8 mouse cellular contexts compared by ENCODE assay signal in genomic region chr3:83797828-83798227, GRCm38 (mm10). TPM values are rescaled to one million over a fixed set of nuclear protein-coding genes. Genes with fewer than 3 reads are reported as not detected.
DNase-seq lines count a peak whose midpoint lies in the region; ATAC-seq and TF ChIP-seq lines count a peak whose summit lies in the region.

No protein-coding gene starts in this region.

- intact Hi-C loops in gastrocnemius, postnatal 36 days (cut with DNase I), result loop anchor here (2.0 kb wide), 1 partner anchor 99 kb away; no protein-coding TSS in a partner anchor

- no peak overlapping the region for H3ac ChIP-seq in myocyte (ENCODE audit: control insufficient read depth, insufficient read length)

- no peak for ATAC-seq in midbrain, embryonic 15.5 days (replicated peaks)
- ATAC-seq in intestine, embryonic 15.5 days, result peak; percentile 81
- peak; percentile 68 for ATAC-seq in limb, embryonic 14.5 days (ENCODE audit: low FRiP score, low read depth)
- ATAC-seq in stomach, postnatal 0 days (ENCODE audit: low FRiP score, low TSS enrichment), result peak; percentile 86

- no peaks in the 10 kb centered on the region; the same call in 1 of the 2 replicates for H3K9me3 ChIP-seq in midbrain, embryonic 10.5 days (replicated peaks)
- no peaks in the 10 kb centered on the region for H3K9me3 ChIP-seq in midbrain, embryonic 15.5 days
- no peaks in the 10 kb centered on the region for H3K9me3 ChIP-seq in intestine, embryonic 15.5 days
- no peaks in the 10 kb centered on the region for H3K9me3 ChIP-seq in limb, embryonic 14.5 days (ENCODE audit: control insufficient read depth, low read length)
- no peaks in the 10 kb centered on the region for H3K9me3 ChIP-seq in stomach, postnatal 0 days (ENCODE audit: control insufficient read depth, low read length)

- no peak overlapping the region for H3K27ac ChIP-seq in midbrain, embryonic 10.5 days (replicated peaks)
- no peak overlapping the region for H3K27ac ChIP-seq in midbrain, embryonic 15.5 days
- no peak overlapping the region for H3K27ac ChIP-seq in intestine, embryonic 15.5 days
- H3K27ac ChIP-seq in limb, embryonic 14.5 days (replicated peaks; ENCODE audit: low read depth, low read length), result no peak overlapping the region
- H3K27ac ChIP-seq in stomach, postnatal 0 days (replicated peaks), result no peak overlapping the region

- H3K27me3 ChIP-seq in midbrain, embryonic 10.5 days (ENCODE audit: low read depth, poor library complexity, severe bottlenecking), result no peaks in the 10 kb centered on the region; the same call in 1 of the 2 replicates
- H3K27me3 ChIP-seq in midbrain, embryonic 15.5 days (replicated peaks), result no peaks in the 10 kb centered on the region; the same call in 1 of the 2 replicates
- no peaks in the 10 kb centered on the region for H3K27me3 ChIP-seq in intestine, embryonic 15.5 days (replicated peaks)
- H3K27me3 ChIP-seq in limb, embryonic 14.5 days (ENCODE audit: control insufficient read depth, insufficient read depth, low read length), result no peaks in the 10 kb centered on the region
- H3K27me3 ChIP-seq in myocyte (ENCODE audit: control insufficient read depth, insufficient read depth, insufficient read length), result no peaks in the 10 kb centered on the region
- no peaks in the 10 kb centered on the region for H3K27me3 ChIP-seq in stomach, postnatal 0 days (ENCODE audit: control insufficient read depth, insufficient read depth, low read length)

- H3K4me3 ChIP-seq in midbrain, embryonic 10.5 days, result no peak overlapping the region
- H3K4me3 ChIP-seq in midbrain, embryonic 15.5 days, result no peak overlapping the region
- H3K4me3 ChIP-seq in intestine, embryonic 15.5 days (replicated peaks), result no peak overlapping the region
- no peak overlapping the region for H3K4me3 ChIP-seq in limb, embryonic 14.5 days (replicated peaks; ENCODE audit: low read length)
- H3K4me3 ChIP-seq in myocyte, result no peak overlapping the region
- no peak overlapping the region for H3K4me3 ChIP-seq in stomach, postnatal 0 days (ENCODE audit: low read depth, low read length)

- no peak for TF ChIP-seq EP300 in stomach, postnatal 0 days (optimal IDR thresholded peaks at IDR 0.05)

- no peaks in the 10 kb centered on the region for H3K79me2 ChIP-seq in myocyte (ENCODE audit: control insufficient read depth, insufficient read depth)

- no peaks in the 10 kb centered on the region for H3K36me3 ChIP-seq in midbrain, embryonic 10.5 days
- no peaks in the 10 kb centered on the region for H3K36me3 ChIP-seq in midbrain, embryonic 15.5 days (replicated peaks)
- H3K36me3 ChIP-seq in intestine, embryonic 15.5 days, result no peaks in the 10 kb centered on the region
- no peaks in the 10 kb centered on the region for H3K36me3 ChIP-seq in limb, embryonic 14.5 days (ENCODE audit: control insufficient read depth, insufficient read depth, low read length)
- no peaks in the 10 kb centered on the region for H3K36me3 ChIP-seq in myocyte (ENCODE audit: control insufficient read depth, insufficient read depth)
- H3K36me3 ChIP-seq in stomach, postnatal 0 days (ENCODE audit: control insufficient read depth, insufficient read depth, low read length), result no peaks in the 10 kb centered on the region

- peak; percentile 85 for TF ChIP-seq CTCF in stomach, postnatal 0 days (IDR thresholded peaks at IDR 0.05; ENCODE audit: low read depth)

- no peak overlapping the region for H3K4me2 ChIP-seq in midbrain, embryonic 15.5 days
- no peak overlapping the region for H3K4me2 ChIP-seq in intestine, embryonic 15.5 days (replicated peaks)
- peak overlapping the region; percentile 10; the same call in 1 of the 2 replicates for H3K4me2 ChIP-seq in limb, embryonic 14.5 days (replicated peaks; ENCODE audit: low read depth, low read length, severe bottlenecking)
- H3K4me2 ChIP-seq in myocyte (ENCODE audit: low read depth), result peak overlapping the region; percentile 78
- no peak overlapping the region for H3K4me2 ChIP-seq in stomach, postnatal 0 days (replicated peaks; ENCODE audit: low read depth)

- no peak for TF ChIP-seq POLR2A in limb, embryonic 14.5 days (IDR thresholded peaks at IDR 0.05; ENCODE audit: borderline replicate concordance, extremely low read depth, insufficient read depth, insufficient read length)
- TF ChIP-seq POLR2A in myocyte (IDR thresholded peaks at IDR 0.05; ENCODE audit: insufficient read length, low read depth), result no peak

- DNase-seq in midbrain, embryonic 10.5 days (ENCODE audit: low spot score), result peak; percentile 72
- DNase-seq in cerebellum, postnatal 36 days, result peak; percentile 23 to 35
- peak; percentile 44 to 62 for DNase-seq in gastrocnemius, postnatal 36 days
- peak; percentile 60 for DNase-seq in limb, embryonic 14.5 days (ENCODE audit: low spot score)
- DNase-seq in stomach, postnatal 0 days (ENCODE audit: low spot score), result peak; percentile 74

- WGBS in midbrain, embryonic 10.5 days, result 10% methylated on average over 10 of the region's 10 CpGs
- 7% methylated on average over 10 of the region's 10 CpGs for WGBS in midbrain, embryonic 15.5 days
- WGBS in intestine, embryonic 15.5 days, result 8% methylated on average over 10 of the region's 10 CpGs
- 5% methylated on average over 10 of the region's 10 CpGs for WGBS in limb, embryonic 14.5 days
- WGBS in stomach, postnatal 0 days, result 4% methylated on average over 10 of the region's 10 CpGs

- H3K9ac ChIP-seq in midbrain, embryonic 15.5 days, result no peak overlapping the region
- no peak overlapping the region for H3K9ac ChIP-seq in intestine, embryonic 15.5 days
- no peak overlapping the region for H3K9ac ChIP-seq in limb, embryonic 14.5 days (ENCODE audit: low read depth, low read length, severe bottlenecking)
- H3K9ac ChIP-seq in stomach, postnatal 0 days (ENCODE audit: low read length), result no peak overlapping the region

- 0 out of 2 replicates have a peak, but pooled peaks cover 3% of the 10 kb centered on the region for H3K4me1 ChIP-seq in midbrain, embryonic 10.5 days
- H3K4me1 ChIP-seq in midbrain, embryonic 15.5 days, result no peaks in the 10 kb centered on the region
- no peaks in the 10 kb centered on the region for H3K4me1 ChIP-seq in intestine, embryonic 15.5 days (replicated peaks)
- no peaks in the 10 kb centered on the region for H3K4me1 ChIP-seq in limb, embryonic 14.5 days (ENCODE audit: control insufficient read depth, insufficient read depth, low read length)
- no peaks in the 10 kb centered on the region for H3K4me1 ChIP-seq in stomach, postnatal 0 days (replicated peaks; ENCODE audit: control insufficient read depth, insufficient read depth)

TF ChIP-seq in myocyte, 11 proteins besides CTCF, POLR2A, EP300 and RAD21:
- TF ChIP-seq USF1 (IDR thresholded peaks at IDR 0.05; ENCODE audit: low read depth) (no peak), E2F4 (IDR thresholded peaks at IDR 0.05; ENCODE audit: insufficient read depth) (no peak), POLR2AphosphoS2 (IDR thresholded peaks at IDR 0.05; ENCODE audit: insufficient read length, low read depth) (no peak), REST (IDR thresholded peaks at IDR 0.05; ENCODE audit: insufficient read depth, insufficient read length) (no peak), MYOD1 (IDR thresholded peaks at IDR 0.05; ENCODE audit: control insufficient read depth in 1 of 3, insufficient read length in 2 of 3, low read depth in 2 of 3) (no peak), TCF12 (IDR thresholded peaks at IDR 0.05; ENCODE audit: insufficient read depth, poor library complexity, severe bottlenecking) (no peak), SRF (IDR thresholded peaks at IDR 0.05; ENCODE audit: control insufficient read depth, insufficient read length, low read depth) (no peak), MYOG (IDR thresholded peaks at IDR 0.05; ENCODE audit: control insufficient read depth in 1 of 3, insufficient read depth in 1 of 3, insufficient read length in 2 of 3, low read depth in 2 of 3) (no peak), CEBPB (IDR thresholded peaks at IDR 0.05; ENCODE audit: insufficient read depth, poor library complexity, severe bottlenecking) (no peak), MAX (IDR thresholded peaks at IDR 0.05; ENCODE audit: low read depth) (no peak), TCF3 (IDR thresholded peaks at IDR 0.05; ENCODE audit: insufficient read length, low read depth) (no peak)

RNA-seq across cellular contexts. Expression of gene Sfrp2, which starts 31.7 kb away (rescaled TPM):
- polyA plus RNA-seq in midbrain, embryonic 10.5 days (2016; fragmentation: Nextera tagmentation; extraction: Ambion mirVana), result 129 and 187 TPM in 2 replicates
- 32.0 and 46.6 TPM in 2 replicates for polyA plus RNA-seq in midbrain, embryonic 15.5 days (2015; fragmentation: Nextera tagmentation; extraction: Ambion mirVana)
- 1 to 10 TPM; 3.7 to 5.4 TPM for total RNA-seq in gastrocnemius, postnatal 36 days (2021)
- 93.8 and 109 TPM in 2 replicates for polyA plus RNA-seq in intestine, embryonic 15.5 days (2015; fragmentation: Nextera tagmentation; extraction: Ambion mirVana)
- polyA plus RNA-seq in limb, embryonic 14.5 days (2012; rRNA removed), result 446 and 655 TPM in 2 replicates
- 328 and 398 TPM in 2 replicates for polyA plus RNA-seq in limb, embryonic 14.5 days (2014; fragmentation: Nextera tagmentation; extraction: Ambion mirVana)
- polyA plus RNA-seq in myocyte (2012; fragmentation: generic; extraction: Trizol), result 0.05 TPM
- polyA plus RNA-seq in stomach, postnatal 0 days (2015; fragmentation: Nextera tagmentation; extraction: Ambion mirVana), result 118 and 122 TPM in 2 replicates

RNA-seq across cellular contexts. Expression of gene Tlr2, which starts 43.7 kb away (rescaled TPM):
- polyA plus RNA-seq in midbrain, embryonic 10.5 days (2016; fragmentation: Nextera tagmentation; extraction: Ambion mirVana), result 1.1 and 1.6 TPM in 2 replicates
- polyA plus RNA-seq in midbrain, embryonic 15.5 days (2015; fragmentation: Nextera tagmentation; extraction: Ambion mirVana), result 0.68 and 0.84 TPM in 2 replicates
- under 1 TPM; 0.51 to 0.52 TPM for total RNA-seq in gastrocnemius, postnatal 36 days (2021)
- polyA plus RNA-seq in intestine, embryonic 15.5 days (2015; fragmentation: Nextera tagmentation; extraction: Ambion mirVana), result 2.8 and 3.2 TPM in 2 replicates
- polyA plus RNA-seq in limb, embryonic 14.5 days (2012; rRNA removed), result 5.6 and 6.1 TPM in 2 replicates
- polyA plus RNA-seq in limb, embryonic 14.5 days (2014; fragmentation: Nextera tagmentation; extraction: Ambion mirVana), result 10.3 and 11.3 TPM in 2 replicates
- 4.5 TPM for polyA plus RNA-seq in myocyte (2012; fragmentation: generic; extraction: Trizol)
- 8.5 and 10.2 TPM in 2 replicates for polyA plus RNA-seq in stomach, postnatal 0 days (2015; fragmentation: Nextera tagmentation; extraction: Ambion mirVana)

Comparison
In these comparisons a context has a peak if more than half of its experiments do, and no peak if none do; other contexts are left out.
1. H3K4me2 ChIP-seq: peak in limb, embryonic 14.5 days (single experiment) and myocyte (single experiment); none in midbrain, embryonic 15.5 days (single experiment), intestine, embryonic 15.5 days (single experiment) and stomach, postnatal 0 days (single experiment).
2. RNA of gene Sfrp2, which starts 31.7 kb away (polyA plus RNA-seq): 328 to 655 TPM in limb, embryonic 14.5 days, 129 to 187 TPM in midbrain, embryonic 10.5 days, 118 to 122 TPM in stomach, postnatal 0 days, 93.8 to 109 TPM in intestine, embryonic 15.5 days and 32.0 to 46.6 TPM in midbrain, embryonic 15.5 days; 0.05 TPM in myocyte (single experiment); every median in the first group is over 10 times any median in the second.
3. Peak in every context shown above with its lines, with median percentiles within 50 percentile points of each other: DNase-seq.